Mouse (Mus musculus) small intestine, adult 10 weeks (tissue): ENCODE measurements around the gene Adam20. TPM values are rescaled to one million over a fixed set of nuclear protein-coding genes. Genes with fewer than 3 reads are reported as not detected.

ENCODE experiments used
- polyA plus RNA-seq: library from polyadenylated mRNA; stranded (reverse); fragments of 350-450 nt; fragmentation: Illumina TruSeq; extraction: RNeasy Lipid Tissue Mini Kit (QIAGEN cat#74804); gene quantifications from one replicate; pipeline ENCODE4 v1.2.3, GENCODE M21; 2014; ENCODE audit warnings: low replicate concordance

Gene Adam20
- polyA plus RNA-seq = not detected

DNA sequence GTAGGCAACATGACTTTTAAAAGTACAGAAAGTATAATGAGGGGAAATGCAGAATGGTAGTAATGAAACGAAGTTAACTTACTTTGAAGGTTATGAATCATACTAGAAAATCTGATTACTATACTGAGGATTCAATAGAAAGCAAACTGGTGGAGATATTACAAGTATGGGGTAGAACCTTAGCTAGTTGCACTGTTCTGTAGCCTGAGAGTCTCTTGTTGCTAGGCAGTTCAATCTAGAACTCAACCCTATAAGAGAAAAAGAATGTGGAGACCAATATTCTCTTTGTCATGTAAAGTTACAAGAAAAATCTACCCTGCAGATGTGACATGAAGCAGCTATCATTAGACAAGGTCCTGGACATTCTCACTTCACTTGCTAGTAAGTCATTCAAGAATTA lies at the start of gene Adam20:
Gene Adam20, plus strand, starts transcription at position 301 of the 400 bp plus-strand sequence.

DNA sequence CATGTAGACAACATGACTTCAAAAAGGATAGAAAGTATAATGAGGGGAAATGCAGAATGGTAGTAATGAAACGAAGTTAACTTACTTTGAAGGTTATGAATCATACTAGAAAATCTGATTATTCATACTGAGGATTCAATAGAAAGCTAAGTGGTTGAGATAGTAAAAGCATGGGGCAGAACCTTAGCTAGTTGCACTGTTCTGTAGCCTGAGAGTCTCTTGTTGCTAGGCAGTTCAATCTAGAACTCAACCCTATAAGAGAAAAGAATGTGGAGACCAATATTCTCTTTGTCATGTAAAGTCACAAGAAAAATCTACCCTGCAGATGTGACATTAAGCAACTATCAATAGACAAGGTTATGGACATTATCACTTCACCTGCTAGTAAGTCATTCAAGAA lies 41.2 kb upstream of the Adam20 start, which contains the start of gene Adam25:
Gene Adam25, plus strand, starts transcription at position 301 of the 400 bp plus-strand sequence.

Other genes with a start within 250 kb of the Adam20 start
- gene Adam24, start 118.2 kb upstream of the Adam20 start, polyA plus RNA-seq = not detected
- not detected for gene Adam25, start 41.1 kb upstream of the Adam20 start, polyA plus RNA-seq
- not detected for gene Adam39, start 29.7 kb downstream of the Adam20 start, polyA plus RNA-seq